Mouse (Mus musculus): Measurements from ENCODE around the gene Tas1r2. TPM values are rescaled to one million over a fixed set of nuclear protein-coding genes. Genes with fewer than 3 reads are reported as not detected.

Tas1r2 gene
- total and polyA plus RNA-seq, 2 experiments from 2014 or later: not detected

DNA sequence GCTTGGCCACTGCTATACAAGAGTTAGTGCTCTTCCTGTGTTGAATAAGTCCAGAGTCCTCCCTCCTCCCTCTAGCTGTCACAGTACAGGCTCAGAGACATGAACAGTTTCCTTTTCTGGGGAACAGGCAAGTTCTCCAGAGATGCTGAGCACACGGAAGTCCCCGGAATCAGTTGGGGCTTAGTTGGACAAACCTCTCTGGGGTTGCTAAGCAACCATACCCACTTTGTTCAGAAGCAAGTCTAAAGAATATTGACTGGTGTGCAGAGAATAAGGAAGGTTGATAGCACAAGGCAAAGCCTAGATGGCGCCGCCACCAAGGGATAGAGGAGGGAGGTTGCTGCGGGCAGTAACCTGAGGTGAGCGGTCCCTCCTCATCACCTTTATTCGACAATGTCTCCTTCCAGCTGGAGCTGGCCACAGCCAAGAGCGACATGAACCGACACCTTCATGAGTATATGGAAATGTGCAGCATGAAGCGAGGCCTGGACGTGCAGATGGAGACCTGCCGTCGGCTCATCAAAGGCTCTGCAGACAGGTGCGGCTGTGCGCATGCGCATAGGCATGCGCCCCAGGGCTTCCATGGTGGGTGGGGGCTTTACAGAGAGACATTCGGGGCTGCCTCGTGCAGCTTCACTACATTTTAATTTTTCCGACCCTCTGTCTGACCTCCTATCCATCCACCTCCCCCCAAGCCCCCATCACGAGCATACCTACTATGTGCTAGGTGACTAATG lies 38.6 kb upstream of the Tas1r2 start:
- Histone ChIP-seq H3K27ac (ENCODE audit: low read depth, low read length) (0 out of 2 replicates have a peak overlapping the region, but pooled peaks have one; percentile 18), H3K27me3 (ENCODE audit: insufficient read depth, low read length) (no peaks in the 10 kb centered on the region), H3K9me3 (ENCODE audit: low read length) (no peaks in the 10 kb centered on the region), H3K36me3 (ENCODE audit: insufficient read depth, low read length) (peaks cover 28% of the 10 kb centered on the region), H3K4me2 (ENCODE audit: low read depth, low read length, poor library complexity, severe bottlenecking) (no peak overlapping the region), H3K4me3 (ENCODE audit: low read depth, low read length) (no peak overlapping the region), H3K4me1 (ENCODE audit: insufficient read depth, low read length) (no peaks in the 10 kb centered on the region), H3K9ac (replicated peaks; ENCODE audit: low read length, poor library complexity, severe bottlenecking) (no peak overlapping the region)
- ATAC-seq (ENCODE audit: low FRiP score) (no peak), DNase-seq (ENCODE audit: low spot score) (no peak)
- 78% methylated on average over 21 of the region's 21 CpGs for WGBS
- TF ChIP-seq CTCF (IDR thresholded peaks at IDR 0.05): peak; percentile 33; the same call in 1 of the 2 replicates

DNA sequence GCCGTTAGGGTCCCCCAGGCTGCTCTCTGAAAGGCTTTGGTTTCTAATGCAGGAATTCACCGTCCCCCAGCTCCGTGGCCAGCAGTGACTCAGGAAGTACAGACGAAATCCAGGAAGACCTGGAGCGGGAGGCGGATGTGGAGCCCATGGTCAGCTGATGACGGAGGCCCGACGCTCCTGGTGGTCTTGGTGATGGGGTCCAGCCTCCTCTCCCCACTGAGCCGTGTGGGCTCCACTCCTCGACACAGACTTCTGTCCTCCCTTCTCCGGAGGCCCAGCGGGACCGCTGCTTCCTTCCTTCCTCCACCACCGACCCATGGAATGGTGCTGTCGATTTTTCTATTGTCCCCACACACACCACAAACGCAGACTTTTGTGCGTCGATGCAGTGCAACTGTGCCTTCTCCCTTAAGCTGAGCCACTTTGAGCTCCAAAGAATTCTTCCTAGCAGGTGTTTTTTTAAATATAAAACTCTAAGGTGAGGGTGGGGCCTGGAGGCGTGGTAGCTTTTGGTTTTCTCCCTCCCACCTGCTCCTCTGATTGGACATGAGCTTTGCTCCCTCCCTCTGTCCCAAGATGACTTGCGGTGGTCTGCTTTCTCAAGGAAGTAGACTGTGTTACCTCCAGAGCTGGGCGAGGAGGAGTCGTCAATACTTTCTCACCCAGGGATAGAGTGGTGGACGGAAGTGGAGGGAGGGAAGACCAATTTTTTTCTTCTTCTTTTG lies 36.9 kb upstream of the Tas1r2 start:
- no peak overlapping the region for H3K27ac ChIP-seq (ENCODE audit: low read depth, low read length)
- peak overlapping the region; percentile 29 for H3K4me2 ChIP-seq (ENCODE audit: low read depth, low read length, poor library complexity, severe bottlenecking)
- no peaks in the 10 kb centered on the region for H3K9me3 ChIP-seq (ENCODE audit: low read length)
- no peaks in the 10 kb centered on the region for H3K4me1 ChIP-seq (ENCODE audit: insufficient read depth, low read length)
- no peak overlapping the region for H3K9ac ChIP-seq (replicated peaks; ENCODE audit: low read length, poor library complexity, severe bottlenecking)
- WGBS: 12% methylated on average over 24 of the region's 24 CpGs
- peak overlapping the region; percentile 5; the same call in 1 of the 2 replicates for H3K4me3 ChIP-seq (ENCODE audit: low read depth, low read length)
- no peak for TF ChIP-seq CTCF (IDR thresholded peaks at IDR 0.05)
- DNase-seq (ENCODE audit: low spot score) (no peak), ATAC-seq (ENCODE audit: low FRiP score) (no peak)
- H3K27me3 ChIP-seq (ENCODE audit: insufficient read depth, low read length): no peaks in the 10 kb centered on the region
- peaks cover 24% of the 10 kb centered on the region for H3K36me3 ChIP-seq (ENCODE audit: insufficient read depth, low read length)

DNA sequence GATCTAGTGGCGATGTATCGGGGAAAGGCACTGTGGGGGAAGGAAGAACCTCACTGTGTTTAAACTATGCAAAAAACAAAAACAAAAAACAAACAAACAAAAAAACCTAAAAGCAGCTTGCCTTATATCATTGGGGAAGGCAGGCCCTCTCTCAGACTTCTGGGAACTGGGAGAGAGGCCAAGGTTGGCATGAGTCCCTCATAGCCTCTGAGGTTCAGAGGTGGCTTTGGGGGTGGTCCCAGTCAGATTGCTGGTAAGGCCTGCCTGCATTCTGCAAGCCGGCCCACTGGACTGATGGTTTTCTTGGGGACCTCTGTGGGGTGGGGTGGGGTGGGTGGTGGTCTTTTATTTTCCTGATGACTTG lies 36.4 kb upstream of the Tas1r2 start:
- DNase-seq (ENCODE audit: low spot score) (no peak), ATAC-seq (ENCODE audit: low FRiP score) (no peak)
- no peak for TF ChIP-seq CTCF (IDR thresholded peaks at IDR 0.05)
- peaks cover 24% of the 10 kb centered on the region for H3K36me3 ChIP-seq (ENCODE audit: insufficient read depth, low read length)
- no peak overlapping the region; the same call in 1 of the 2 replicates for H3K9ac ChIP-seq (replicated peaks; ENCODE audit: low read length, poor library complexity, severe bottlenecking)
- H3K27ac ChIP-seq (ENCODE audit: low read depth, low read length): no peak overlapping the region
- no peak overlapping the region for H3K4me3 ChIP-seq (ENCODE audit: low read depth, low read length)
- no peaks in the 10 kb centered on the region for H3K27me3 ChIP-seq (ENCODE audit: insufficient read depth, low read length)
- H3K4me2 ChIP-seq (ENCODE audit: low read depth, low read length, poor library complexity, severe bottlenecking): 0 out of 2 replicates have a peak overlapping the region, but pooled peaks have one; percentile 29
- WGBS: 52% methylated on average over 3 of the region's 3 CpGs
- no peaks in the 10 kb centered on the region for H3K9me3 ChIP-seq (ENCODE audit: low read length)
- H3K4me1 ChIP-seq (ENCODE audit: insufficient read depth, low read length): no peaks in the 10 kb centered on the region

DNA sequence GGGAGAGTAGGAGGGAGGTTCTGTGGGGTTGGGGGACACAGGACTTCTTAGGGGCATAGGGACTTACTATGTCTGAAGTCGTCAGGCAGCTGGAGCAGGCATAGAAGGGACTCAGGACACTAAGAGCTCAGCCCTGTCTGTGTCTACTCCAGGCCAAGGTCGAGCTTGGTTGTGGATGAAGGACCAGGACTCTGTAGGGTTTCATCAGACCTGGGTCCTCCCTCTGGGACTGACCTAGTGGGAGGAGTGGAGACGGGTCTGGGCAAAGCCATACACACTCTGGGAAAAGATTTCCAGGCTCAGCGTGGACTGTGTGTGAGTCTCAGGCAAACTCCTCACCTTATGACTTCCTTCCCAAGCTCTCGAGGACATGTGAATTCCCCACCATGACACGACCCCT lies 33.6 kb upstream of the Tas1r2 start:
- Histone ChIP-seq H3K9ac (replicated peaks; ENCODE audit: low read length, poor library complexity, severe bottlenecking) (no peak overlapping the region), H3K27ac (ENCODE audit: low read depth, low read length) (no peak overlapping the region), H3K27me3 (ENCODE audit: insufficient read depth, low read length) (no peaks in the 10 kb centered on the region), H3K36me3 (ENCODE audit: insufficient read depth, low read length) (peaks cover 9% of the 10 kb centered on the region), H3K4me3 (ENCODE audit: low read depth, low read length) (no peak overlapping the region), H3K9me3 (ENCODE audit: low read length) (no peaks in the 10 kb centered on the region), H3K4me1 (ENCODE audit: insufficient read depth, low read length) (peaks cover 7% of the 10 kb centered on the region; the same call in 1 of the 2 replicates), H3K4me2 (ENCODE audit: low read depth, low read length, poor library complexity, severe bottlenecking) (no peak overlapping the region)
- 82% methylated on average over 6 of the region's 6 CpGs for WGBS
- no peak for ATAC-seq (ENCODE audit: low FRiP score)
- DNase-seq (ENCODE audit: low spot score): no peak
- TF ChIP-seq CTCF (IDR thresholded peaks at IDR 0.05): no peak

DNA sequence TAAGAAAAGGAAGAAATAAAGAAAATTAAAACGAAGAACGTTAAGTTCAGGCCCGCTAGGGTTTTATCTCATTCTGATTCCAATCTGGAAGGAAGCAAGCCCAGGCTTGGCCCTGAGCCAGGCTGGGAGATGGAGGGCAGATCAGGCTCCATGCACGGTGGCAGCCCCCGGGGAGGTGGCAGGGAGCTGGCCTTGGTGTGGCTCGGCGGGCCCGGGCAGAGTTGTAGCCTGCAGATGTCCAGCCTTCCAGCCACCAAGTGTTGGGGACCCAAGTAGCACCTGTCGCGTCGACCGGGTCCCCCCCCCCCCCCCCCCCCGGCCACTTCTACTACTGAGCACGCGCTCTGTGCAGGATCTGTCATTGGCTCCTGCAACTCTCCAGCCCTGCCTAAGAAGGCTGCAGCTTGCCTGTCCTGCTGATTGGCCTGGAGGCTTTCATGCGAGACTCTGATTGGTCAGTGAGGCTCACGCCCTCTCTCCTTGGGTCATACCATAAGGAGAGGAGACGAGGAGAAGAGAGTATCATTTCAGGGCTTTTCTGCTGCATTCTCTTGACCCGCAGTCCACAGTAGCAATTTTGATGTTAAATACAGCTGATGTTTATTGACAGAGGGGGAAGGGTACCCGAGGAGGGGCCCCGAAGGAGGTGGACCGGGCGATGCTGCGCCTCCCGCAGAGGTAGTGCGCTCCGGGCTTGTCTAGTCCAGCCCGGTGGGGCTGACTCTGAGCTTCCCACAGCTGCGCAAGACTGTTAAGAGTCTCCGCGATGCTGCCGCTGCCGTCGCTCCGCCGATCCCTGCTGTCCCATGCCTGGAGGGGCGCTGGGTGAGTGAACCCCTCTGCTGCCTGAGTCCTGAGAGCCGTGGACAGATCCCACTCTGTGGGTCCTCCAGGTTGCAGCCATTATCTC lies 30.7 kb upstream of the Tas1r2 start, which contains the start of gene Aldh4a1:
Gene Aldh4a1 (plus strand): TSS at position 494 of the 910 bp plus-strand sequence.
- no peak for TF ChIP-seq CTCF (IDR thresholded peaks at IDR 0.05)
- peak within 1 kb of the TSS; percentile 70 for H3K9ac ChIP-seq (replicated peaks; ENCODE audit: low read length, poor library complexity, severe bottlenecking)
- no peaks in the 10 kb centered on the region for H3K27me3 ChIP-seq (ENCODE audit: insufficient read depth, low read length)
- H3K9me3 ChIP-seq (ENCODE audit: low read length): no peaks in the 10 kb centered on the region
- peak within 1 kb of the TSS; percentile 75 for H3K27ac ChIP-seq (ENCODE audit: low read depth, low read length)
- H3K4me3 ChIP-seq (ENCODE audit: low read depth, low read length): peak within 1 kb of the TSS; percentile 80
- H3K36me3 ChIP-seq (ENCODE audit: insufficient read depth, low read length): no peaks in the 10 kb centered on the region
- H3K4me2 ChIP-seq (ENCODE audit: low read depth, low read length, poor library complexity, severe bottlenecking): peak within 1 kb of the TSS; percentile 89
- H3K4me1 ChIP-seq (ENCODE audit: insufficient read depth, low read length): peaks cover 7% of the 10 kb centered on the region; the same call in 1 of the 2 replicates
- DNase-seq (ENCODE audit: low spot score) (peak; percentile 99), ATAC-seq (ENCODE audit: low FRiP score) (peak; percentile 99)
- WGBS: under 1% methylated on average over 31 of the region's 38 CpGs
